Mouse (Mus musculus): ENCODE data around the gene Nrros. TPM values are rescaled to one million over a fixed set of nuclear protein-coding genes. Genes with fewer than 3 reads are reported as not detected.
"Not testable (repeated sequence)": the region's sequence is repeated elsewhere in the genome, so short reads cannot be mapped to it uniquely, and the experiment has no call there.

The Nrros gene
- polyA plus RNA-seq, 1 experiment from 2014 or later, result 8.0 TPM

DNA sequence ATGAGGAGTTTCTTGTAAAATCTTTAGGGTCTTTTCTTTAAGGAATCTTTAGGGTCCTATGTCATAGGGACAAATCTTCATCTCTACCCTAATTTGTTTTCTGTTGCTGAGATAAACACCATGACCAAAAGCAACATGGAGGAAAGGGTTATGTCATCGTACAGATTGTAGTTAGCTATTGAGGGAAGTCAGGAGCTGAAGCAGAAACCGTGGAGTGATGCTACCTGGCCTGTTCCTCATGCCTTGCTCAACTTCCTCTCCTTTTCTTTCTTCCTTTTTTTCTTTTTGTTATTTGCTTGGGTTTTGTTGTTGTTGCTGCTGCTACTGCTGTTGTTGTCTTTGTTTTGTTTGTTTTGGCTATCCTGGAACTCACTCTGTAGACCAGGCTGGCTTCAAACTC lies 56.8 kb downstream of the Nrros start:
- Histone ChIP-seq H3K9ac (no peak overlapping the region), H3K36me3 (peaks cover 54% of the 10 kb centered on the region), H3K27ac (replicated peaks) (no peak overlapping the region), H3K4me1 (replicated peaks) (no peaks in the 10 kb centered on the region), H3K4me2 (no peak overlapping the region), H3K27me3 (no peaks in the 10 kb centered on the region), H3K9me3 (no peaks in the 10 kb centered on the region), H3K4me3 (no peak overlapping the region)
- 94% methylated on average over 2 of the region's 2 CpGs for WGBS
- ATAC-seq (ENCODE audit: low FRiP score, low read depth), result no peak

DNA sequence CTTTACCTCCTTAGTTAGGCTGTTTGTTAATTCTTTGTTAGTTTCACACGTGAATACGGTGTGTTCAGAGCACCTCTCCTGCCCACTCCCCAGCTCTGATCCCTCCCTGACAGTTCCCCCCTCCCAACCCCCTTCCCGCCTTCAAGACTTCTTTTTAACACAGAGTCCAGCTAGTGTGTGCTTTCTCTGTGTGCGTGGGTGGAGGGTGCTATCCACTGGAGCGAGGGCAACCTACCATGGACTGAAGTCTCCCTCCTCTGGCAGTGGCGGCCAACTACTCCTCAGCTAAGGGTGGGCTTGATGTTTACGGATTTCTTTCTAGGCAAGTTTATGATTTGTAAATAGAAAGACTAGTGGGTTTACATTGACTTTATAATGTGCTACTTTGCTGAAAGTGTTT lies 57.2 kb downstream of the Nrros start:
- Histone ChIP-seq H3K4me1 (replicated peaks) (no peaks in the 10 kb centered on the region), H3K27ac (replicated peaks) (no peak overlapping the region), H3K9ac (no peak overlapping the region), H3K4me3 (no peak overlapping the region), H3K4me2 (no peak overlapping the region), H3K9me3 (no peaks in the 10 kb centered on the region), H3K27me3 (no peaks in the 10 kb centered on the region), H3K36me3 (peaks cover 58% of the 10 kb centered on the region)
- no peak for ATAC-seq (ENCODE audit: low FRiP score, low read depth)
- WGBS, result 79% methylated on average over 7 of the region's 7 CpGs

DNA sequence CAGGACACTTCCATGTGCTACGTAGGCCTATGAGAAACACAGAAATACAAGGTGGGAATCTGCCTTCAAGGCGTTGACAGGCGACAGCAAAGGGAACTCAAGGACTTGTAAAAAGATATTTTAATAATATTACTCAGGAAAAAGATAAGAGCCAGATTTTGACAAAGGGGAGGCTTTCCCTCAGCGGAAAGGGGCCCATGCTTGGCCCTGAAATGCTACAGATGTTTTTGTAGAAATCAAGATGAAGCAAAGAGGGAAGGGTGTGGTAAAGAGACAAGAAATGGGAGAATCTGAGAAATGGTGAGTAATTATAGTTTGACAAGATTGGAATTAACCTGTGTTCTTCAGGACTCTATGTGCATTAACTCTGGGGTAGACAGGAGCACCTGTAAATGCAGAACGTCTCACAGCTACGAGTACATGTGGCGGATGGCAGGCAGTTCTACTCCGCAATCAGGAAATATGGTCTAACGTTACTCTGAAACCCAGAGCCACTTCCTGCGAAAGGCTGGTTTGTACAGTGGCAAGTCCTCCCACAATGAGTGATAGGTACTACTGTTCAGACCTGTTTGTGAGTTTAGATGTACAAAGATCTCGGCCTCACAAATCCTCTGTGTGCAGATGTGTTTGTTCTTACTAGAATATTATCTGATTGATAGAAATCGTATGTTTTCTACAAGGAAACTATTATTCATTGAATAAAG lies 57.9 kb downstream of the Nrros start:
- H3K9me3 ChIP-seq, result no peaks in the 10 kb centered on the region
- H3K4me2 ChIP-seq, result no peak overlapping the region
- 94% methylated on average over 12 of the region's 12 CpGs for WGBS
- no peak overlapping the region for H3K4me3 ChIP-seq
- no peaks in the 10 kb centered on the region for H3K27me3 ChIP-seq
- peaks cover 65% of the 10 kb centered on the region for H3K36me3 ChIP-seq
- no peak overlapping the region for H3K9ac ChIP-seq
- no peak overlapping the region for H3K27ac ChIP-seq (replicated peaks)
- H3K4me1 ChIP-seq (replicated peaks), result no peaks in the 10 kb centered on the region
- ATAC-seq (ENCODE audit: low FRiP score, low read depth), result no peak

DNA sequence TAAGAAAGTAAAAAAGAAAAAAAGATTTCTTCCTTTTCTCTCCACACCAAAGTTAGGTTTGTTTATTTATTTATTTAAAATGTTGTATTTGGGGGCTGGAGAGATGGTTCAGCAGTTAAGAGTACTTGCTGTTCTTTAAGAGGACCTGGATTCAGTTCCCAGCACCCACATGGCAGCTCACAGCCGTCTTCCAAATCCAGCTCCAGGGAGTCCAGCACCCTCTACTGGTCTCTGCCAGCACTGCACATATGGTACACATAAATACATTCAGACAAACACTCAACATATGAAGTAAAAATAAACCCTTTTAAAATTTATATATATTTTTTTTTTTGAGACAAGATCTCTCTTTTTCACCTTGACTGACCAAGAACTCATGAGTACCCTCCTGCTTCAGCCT lies 59.7 kb downstream of the Nrros start:
- Histone ChIP-seq H3K4me2 (no peak overlapping the region), H3K4me3 (no peak overlapping the region), H3K9ac (no peak overlapping the region), H3K27ac (replicated peaks) (no peak overlapping the region), H3K9me3 (no peaks in the 10 kb centered on the region), H3K4me1 (replicated peaks) (no peaks in the 10 kb centered on the region), H3K27me3 (no peaks in the 10 kb centered on the region), H3K36me3 (peaks cover 63% of the 10 kb centered on the region)
- no peak for ATAC-seq (ENCODE audit: low FRiP score, low read depth)
- WGBS, result 97% methylated on average over 1 of the region's 1 CpGs

DNA sequence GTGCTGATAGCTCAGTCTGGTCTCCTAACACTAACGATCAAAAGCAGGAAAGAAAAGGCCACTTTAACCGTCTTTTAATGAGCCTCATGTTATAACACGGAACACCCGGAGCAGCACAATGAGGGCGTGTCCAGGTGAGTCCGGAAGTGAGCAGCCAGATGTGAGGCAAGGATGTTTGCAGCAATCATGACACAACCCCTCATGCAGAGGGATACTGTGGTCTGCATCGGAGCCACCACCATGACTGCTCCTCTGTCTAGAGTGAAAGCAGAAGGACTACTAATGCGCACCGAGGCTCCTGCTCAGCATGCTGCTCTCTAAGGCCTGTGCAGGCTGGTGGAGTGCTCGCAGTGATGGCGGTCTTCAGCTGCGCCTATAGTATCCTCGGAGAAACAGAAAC lies 63.1 kb downstream of the Nrros start:
- Histone ChIP-seq H3K4me3 (no peak overlapping the region), H3K4me1 (replicated peaks) (peaks cover 17% of the 10 kb centered on the region), H3K27me3 (no peaks in the 10 kb centered on the region), H3K4me2 (no peak overlapping the region), H3K27ac (replicated peaks) (no peak overlapping the region), H3K9me3 (no peaks in the 10 kb centered on the region), H3K9ac (no peak overlapping the region), H3K36me3 (peaks cover 41% of the 10 kb centered on the region)
- 92% methylated on average over 13 of the region's 13 CpGs for WGBS
- no peak for ATAC-seq (ENCODE audit: low FRiP score, low read depth)

DNA sequence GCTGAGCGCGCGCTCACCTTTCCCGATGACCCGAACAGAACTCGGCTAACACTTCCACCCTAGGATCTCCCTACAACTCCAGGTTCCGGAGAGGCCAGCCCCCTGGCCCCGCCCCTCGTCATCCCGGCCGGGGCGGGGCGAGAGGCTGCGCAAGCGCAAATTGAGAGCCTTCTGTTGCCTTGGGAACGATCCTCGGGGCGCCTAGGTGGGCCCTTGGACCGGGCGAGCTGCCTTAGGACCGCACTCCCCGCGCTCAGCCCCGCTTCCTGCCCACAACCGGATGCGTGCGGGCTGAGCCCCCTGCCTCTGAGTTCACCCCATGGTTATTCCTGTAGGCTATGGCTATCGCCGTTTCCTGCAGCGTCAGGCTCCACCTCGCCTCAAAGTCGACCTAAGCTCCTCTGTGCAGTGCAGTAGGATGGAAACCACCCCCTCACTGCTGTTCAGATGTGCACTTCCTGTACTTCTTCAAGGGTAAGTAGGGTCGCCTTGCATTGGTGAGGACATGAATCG lies 65.7 kb downstream of the Nrros start, which contains the start of the genes Pigx and Cep19:
TSS of gene Pigx (minus strand) at position 103 of the 513 bp plus-strand sequence.
TSS of gene Cep19 (plus strand) at position 163 of the 513 bp plus-strand sequence.
- peaks cover 26% of the 10 kb centered on the region for H3K36me3 ChIP-seq
- peak; percentile 98 for ATAC-seq (ENCODE audit: low FRiP score, low read depth)
- peaks cover 17% of the 10 kb centered on the region for H3K4me1 ChIP-seq (replicated peaks)
- H3K27ac ChIP-seq (replicated peaks), result peak within 1 kb of the TSS; percentile 81
- WGBS, result under 1% methylated on average over 31 of the region's 34 CpGs
- no peaks in the 10 kb centered on the region for H3K27me3 ChIP-seq
- H3K9ac ChIP-seq, result peak within 1 kb of the TSS; percentile 84
- peak within 1 kb of the TSS; percentile 87 for H3K4me3 ChIP-seq
- no peaks in the 10 kb centered on the region for H3K9me3 ChIP-seq
- peak within 1 kb of the TSS; percentile 70 for H3K4me2 ChIP-seq

DNA sequence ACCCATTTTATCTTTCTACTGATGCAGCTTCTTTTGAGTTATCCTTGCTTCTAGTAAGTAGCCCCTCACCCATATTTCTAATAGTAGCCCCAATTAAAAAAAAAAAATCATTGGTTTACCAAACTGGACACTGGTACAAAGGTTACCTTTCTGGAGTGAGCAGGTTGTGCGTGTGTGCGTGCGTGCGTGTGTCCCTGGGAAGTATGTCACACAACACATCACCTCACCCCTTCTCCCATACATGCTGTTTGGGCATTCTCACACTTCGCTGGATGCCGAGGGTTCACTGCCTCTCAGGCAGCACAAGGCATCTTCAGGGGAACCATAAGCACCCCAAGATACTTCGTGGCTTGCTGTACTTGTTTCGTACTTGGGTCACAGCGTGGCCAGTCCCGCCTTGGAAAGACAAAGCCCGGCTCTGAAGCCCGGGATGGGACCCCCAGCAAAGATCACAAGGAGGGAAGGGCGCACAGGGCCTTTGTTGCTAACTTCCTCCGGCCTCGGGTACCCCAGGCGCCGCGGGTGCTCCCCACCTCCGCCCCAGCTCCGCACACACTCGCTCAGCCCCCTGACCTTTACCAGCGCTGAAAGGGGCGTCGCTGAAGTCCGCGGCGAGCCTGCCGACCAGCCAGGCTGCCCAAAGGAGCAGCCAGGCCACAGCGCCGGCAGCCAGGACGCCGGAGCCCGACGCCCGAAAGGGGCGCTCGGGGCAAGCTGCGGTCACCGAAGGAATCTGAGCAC lies 66.3 kb downstream of the Nrros start:
- Histone ChIP-seq H3K4me3 (peak overlapping the region; percentile 87), H3K9me3 (no peaks in the 10 kb centered on the region), H3K36me3 (peaks cover 25% of the 10 kb centered on the region), H3K27me3 (no peaks in the 10 kb centered on the region), H3K4me2 (peak overlapping the region; percentile 70), H3K4me1 (replicated peaks) (peaks cover 17% of the 10 kb centered on the region), H3K27ac (replicated peaks) (peak overlapping the region; percentile 81), H3K9ac (peak overlapping the region; percentile 84)
- ATAC-seq (ENCODE audit: low FRiP score, low read depth), result peak; percentile 87
- under 1% methylated on average over 39 of the region's 39 CpGs for WGBS

DNA sequence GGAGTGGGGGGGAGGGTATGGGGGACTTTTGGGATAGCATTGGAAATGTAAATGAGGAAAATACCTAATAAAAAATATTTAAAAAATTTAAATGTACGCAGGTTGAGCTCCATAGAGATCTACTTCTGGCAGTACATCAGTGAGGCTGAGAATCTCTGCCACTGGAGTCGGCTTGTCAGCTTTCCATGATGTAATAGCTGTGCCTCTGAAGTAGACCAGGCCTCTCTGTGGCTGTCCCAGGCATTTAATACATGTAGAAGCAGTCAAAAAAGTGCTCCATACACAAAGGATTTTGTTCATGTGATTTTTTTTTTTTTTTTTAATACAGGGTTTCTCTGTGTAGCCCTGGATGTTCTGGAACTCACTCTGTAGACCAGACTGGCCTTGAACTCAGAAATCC lies 67.6 kb downstream of the Nrros start:
- Histone ChIP-seq H3K4me1 (replicated peaks) (peaks cover 17% of the 10 kb centered on the region), H3K4me2 (0 out of 2 replicates have a peak overlapping the region, but pooled peaks have one; percentile 70), H3K36me3 (peaks cover 12% of the 10 kb centered on the region)
- H3K9me3 ChIP-seq; H3K4me3 ChIP-seq; H3K27me3 ChIP-seq; H3K27ac ChIP-seq (replicated peaks); ATAC-seq (ENCODE audit: low FRiP score, low read depth); H3K9ac ChIP-seq: not testable (repeated sequence)
- WGBS, result 93% methylated on average over 2 of the region's 2 CpGs

Other genes with a start within 250 kb of the Nrros start
- gene Pigz, start 231.7 kb downstream of the Nrros start, polyA plus RNA-seq (2015; fragmentation: Nextera tagmentation; extraction: Ambion mirVana), result 4.2 and 4.8 TPM in 2 replicates
- gene 0610012G03Rik, start 217.1 kb downstream of the Nrros start, polyA plus RNA-seq (2015; fragmentation: Nextera tagmentation; extraction: Ambion mirVana), result 118 and 123 TPM in 2 replicates
- 89.0 and 93.7 TPM in 2 replicates for gene Ncbp2, start 217.1 kb downstream of the Nrros start, polyA plus RNA-seq (2015; fragmentation: Nextera tagmentation; extraction: Ambion mirVana)
- 15.3 and 15.9 TPM in 2 replicates for gene Senp5, start 162.3 kb downstream of the Nrros start, polyA plus RNA-seq (2015; fragmentation: Nextera tagmentation; extraction: Ambion mirVana)
- 30.1 and 31.8 TPM in 2 replicates for gene Pak2, start 86.3 kb downstream of the Nrros start, polyA plus RNA-seq (2015; fragmentation: Nextera tagmentation; extraction: Ambion mirVana)
- 101 TPM in 2 replicates for gene Pigx, start 65.9 kb downstream of the Nrros start, polyA plus RNA-seq (2015; fragmentation: Nextera tagmentation; extraction: Ambion mirVana)
- gene Cep19, start 65.8 kb downstream of the Nrros start, polyA plus RNA-seq (2015; fragmentation: Nextera tagmentation; extraction: Ambion mirVana), result 44.2 and 48.2 TPM in 2 replicates
- not detected in 2 replicates for gene Bex6, start 14.2 kb upstream of the Nrros start, polyA plus RNA-seq (2015; fragmentation: Nextera tagmentation; extraction: Ambion mirVana)
- 20.5 and 21.8 TPM in 2 replicates for gene Fbxo45, start 81.6 kb upstream of the Nrros start, polyA plus RNA-seq (2015; fragmentation: Nextera tagmentation; extraction: Ambion mirVana)
- 13.9 and 15.1 TPM in 2 replicates for gene Wdr53, start 81.6 kb upstream of the Nrros start, polyA plus RNA-seq (2015; fragmentation: Nextera tagmentation; extraction: Ambion mirVana)
- gene Smco1, start 105.9 kb upstream of the Nrros start, polyA plus RNA-seq (2015; fragmentation: Nextera tagmentation; extraction: Ambion mirVana), result not detected in 2 replicates
- 26.9 TPM in 2 replicates for gene Rnf168, start 111.9 kb upstream of the Nrros start, polyA plus RNA-seq (2015; fragmentation: Nextera tagmentation; extraction: Ambion mirVana)
- 19.1 and 23.0 TPM in 2 replicates for gene Ubxn7, start 166.7 kb upstream of the Nrros start, polyA plus RNA-seq (2015; fragmentation: Nextera tagmentation; extraction: Ambion mirVana)
- not detected in 2 replicates for gene Tm4sf19, start 234.9 kb upstream of the Nrros start, polyA plus RNA-seq (2015; fragmentation: Nextera tagmentation; extraction: Ambion mirVana)

Measured in hindbrain, embryonic 15.5 days (tissue).